Mouse (Mus musculus): Measurements from ENCODE around the gene Hes5.
A peak's percentile ranks its signal among the peaks of the same experiment; 100 is the strongest.

Hes5 gene

DNA sequence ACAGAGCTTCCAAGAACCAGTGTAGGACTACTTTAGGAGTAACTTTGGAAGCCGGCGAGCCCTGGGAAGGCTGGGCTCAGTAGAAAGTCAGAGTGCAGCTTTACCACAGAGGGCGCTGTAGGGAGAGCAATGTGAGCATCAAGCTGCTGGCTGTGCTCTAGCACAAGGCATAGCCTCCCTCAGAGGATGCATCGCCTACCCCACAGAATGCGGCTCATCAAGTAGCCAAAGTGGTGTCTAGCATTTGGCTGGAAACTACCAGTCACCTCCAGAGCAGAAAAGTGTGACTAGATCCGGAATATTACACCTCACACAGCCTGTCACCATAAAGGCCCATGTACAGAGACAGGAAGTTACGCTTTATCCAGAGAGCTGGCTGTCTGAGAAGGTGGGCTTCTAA lies 24.9 kb upstream of the Hes5 start:
- no peaks in the 10 kb centered on the region for H3K9me3 ChIP-seq (ENCODE audit: low read length)
- TF ChIP-seq CTCF (conservative IDR thresholded peaks at IDR 0.05; ENCODE audit: low read length): peak; percentile 33
- no peak for TF ChIP-seq POU5F1 (IDR thresholded peaks at IDR 0.05; ENCODE audit: borderline replicate concordance, low read length)
- no peak for TF ChIP-seq NANOG (IDR thresholded peaks at IDR 0.05; ENCODE audit: borderline replicate concordance, low read length)
- H3K4me3 ChIP-seq (replicated peaks; ENCODE audit: low read length): no peak overlapping the region
- peaks cover 21% of the 10 kb centered on the region for H3K27me3 ChIP-seq (ENCODE audit: insufficient read depth, low read length)
- no peaks in the 10 kb centered on the region for H3K36me3 ChIP-seq (ENCODE audit: insufficient read depth, low read length)
- H3K4me1 ChIP-seq (replicated peaks; ENCODE audit: low read depth, low read length): 0 out of 2 replicates have a peak, but pooled peaks cover 3% of the 10 kb centered on the region

DNA sequence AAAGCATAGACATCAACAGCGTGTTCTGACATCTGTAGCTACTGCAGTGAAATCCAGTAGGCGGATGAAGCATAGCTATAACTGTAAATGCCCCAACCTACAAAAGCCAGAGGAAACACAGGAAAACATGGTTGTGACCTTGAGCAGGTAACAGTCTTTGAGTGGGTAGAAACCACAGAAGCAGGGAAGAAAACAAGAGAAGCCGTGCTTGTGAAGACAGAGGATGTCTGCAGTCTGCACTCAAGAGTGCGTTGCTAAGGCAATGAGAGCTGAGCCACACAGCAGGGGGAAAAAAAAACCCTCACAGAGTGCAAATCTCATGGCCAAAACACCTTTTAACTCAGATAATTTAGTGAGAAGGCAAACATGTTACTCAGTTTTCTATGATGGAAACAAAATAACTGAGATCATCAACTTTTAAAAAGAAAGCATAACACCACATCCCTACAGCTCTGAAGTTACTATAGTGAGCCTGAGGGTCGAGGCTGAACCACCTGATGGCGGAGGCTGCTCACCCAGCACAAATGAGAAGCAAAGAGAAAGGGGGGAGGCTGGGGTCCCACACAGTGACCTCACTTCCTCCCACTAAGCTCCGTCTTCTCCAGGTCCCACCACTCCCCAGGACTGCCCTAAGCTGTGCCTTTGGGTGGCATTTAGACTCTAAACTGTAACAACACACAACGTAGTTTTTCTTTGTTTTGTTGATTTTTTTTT lies 24.0 kb upstream of the Hes5 start:
- H3K36me3 ChIP-seq (ENCODE audit: insufficient read depth, low read length): no peaks in the 10 kb centered on the region
- TF ChIP-seq NANOG (IDR thresholded peaks at IDR 0.05; ENCODE audit: borderline replicate concordance, low read length) (no peak), CTCF (conservative IDR thresholded peaks at IDR 0.05; ENCODE audit: low read length) (no peak), POU5F1 (IDR thresholded peaks at IDR 0.05; ENCODE audit: borderline replicate concordance, low read length) (no peak)
- no peak overlapping the region for H3K4me3 ChIP-seq (replicated peaks; ENCODE audit: low read length)
- peaks cover 21% of the 10 kb centered on the region for H3K27me3 ChIP-seq (ENCODE audit: insufficient read depth, low read length)
- no peaks in the 10 kb centered on the region for H3K9me3 ChIP-seq (ENCODE audit: low read length)
- H3K4me1 ChIP-seq (replicated peaks; ENCODE audit: low read depth, low read length): peaks cover 5% of the 10 kb centered on the region

DNA sequence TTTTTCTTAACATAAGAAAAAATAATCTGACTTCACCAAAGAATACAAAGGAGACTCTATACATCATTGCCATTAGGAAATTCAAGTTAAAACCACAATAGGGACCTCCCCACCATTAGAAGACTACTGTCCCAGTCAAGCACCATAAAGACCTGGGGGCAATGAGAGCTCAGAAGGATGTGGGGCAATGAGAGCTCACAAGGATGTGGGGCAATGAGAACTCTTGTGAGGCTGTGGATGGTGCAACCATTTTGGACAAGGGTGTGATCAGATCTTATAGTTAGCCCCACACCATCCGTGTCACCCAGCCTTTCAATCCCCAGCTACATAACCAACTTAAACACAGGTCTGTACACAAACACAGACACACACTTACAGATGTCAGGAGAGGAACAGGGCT lies 23.0 kb upstream of the Hes5 start:
- TF ChIP-seq CTCF (conservative IDR thresholded peaks at IDR 0.05; ENCODE audit: low read length): no peak
- TF ChIP-seq POU5F1 (IDR thresholded peaks at IDR 0.05; ENCODE audit: borderline replicate concordance, low read length): no peak
- no peak for TF ChIP-seq NANOG (IDR thresholded peaks at IDR 0.05; ENCODE audit: borderline replicate concordance, low read length)
- Histone ChIP-seq H3K36me3 (ENCODE audit: insufficient read depth, low read length) (no peaks in the 10 kb centered on the region), H3K4me1 (replicated peaks; ENCODE audit: low read depth, low read length) (peaks cover 11% of the 10 kb centered on the region), H3K27me3 (ENCODE audit: insufficient read depth, low read length) (peaks cover 17% of the 10 kb centered on the region), H3K4me3 (replicated peaks; ENCODE audit: low read length) (no peak overlapping the region), H3K9me3 (ENCODE audit: low read length) (no peaks in the 10 kb centered on the region)

DNA sequence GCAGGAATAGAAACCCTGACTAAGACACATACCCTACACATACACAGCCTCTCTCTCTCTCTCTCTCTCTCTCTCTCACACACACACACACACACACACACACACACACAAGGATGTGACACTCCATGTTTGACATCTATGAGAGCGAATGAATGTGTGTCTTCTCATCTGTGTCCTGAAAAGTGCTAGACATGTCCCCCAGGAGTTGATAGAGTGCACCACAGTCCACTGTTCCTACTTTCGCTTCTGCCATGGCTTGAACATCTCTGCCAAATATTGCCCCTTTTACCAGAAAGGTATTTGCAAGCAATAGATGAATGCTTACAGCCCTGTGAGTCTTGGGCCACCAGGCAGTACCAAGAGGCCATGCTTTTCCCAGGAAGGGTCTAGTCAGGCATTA lies 20.6 kb upstream of the Hes5 start:
- Histone ChIP-seq H3K27me3 (ENCODE audit: insufficient read depth, low read length) (0 out of 2 replicates have a peak, but pooled peaks cover 2% of the 10 kb centered on the region), H3K4me1 (replicated peaks; ENCODE audit: low read depth, low read length) (peaks cover 26% of the 10 kb centered on the region), H3K36me3 (ENCODE audit: insufficient read depth, low read length) (no peaks in the 10 kb centered on the region), H3K4me3 (replicated peaks; ENCODE audit: low read length) (no peak overlapping the region), H3K9me3 (ENCODE audit: low read length) (no peaks in the 10 kb centered on the region)
- no peak for TF ChIP-seq CTCF (conservative IDR thresholded peaks at IDR 0.05; ENCODE audit: low read length)
- no peak for TF ChIP-seq NANOG (IDR thresholded peaks at IDR 0.05; ENCODE audit: borderline replicate concordance, low read length)
- no peak for TF ChIP-seq POU5F1 (IDR thresholded peaks at IDR 0.05; ENCODE audit: borderline replicate concordance, low read length)

DNA sequence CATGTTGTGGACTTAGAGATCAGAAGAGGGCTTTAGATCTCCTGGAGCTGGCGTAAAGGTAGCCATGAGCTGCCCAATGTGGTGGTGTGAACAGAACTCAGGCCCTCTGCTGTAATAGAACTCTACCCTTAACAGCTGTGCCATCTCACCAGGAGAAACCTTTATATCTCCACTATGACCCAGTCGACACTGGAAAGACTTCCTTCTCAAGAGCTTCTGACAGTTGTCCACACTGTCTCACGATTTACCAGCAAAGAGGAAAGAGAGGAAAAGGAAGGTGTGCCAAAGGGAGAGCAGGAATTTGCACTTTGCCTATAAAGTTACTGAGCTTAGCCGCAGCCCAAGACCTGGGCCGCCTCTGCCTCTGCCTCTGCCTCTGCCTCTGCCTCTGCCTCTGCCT lies 18.9 kb upstream of the Hes5 start:
- Histone ChIP-seq H3K9me3 (ENCODE audit: low read length) (no peaks in the 10 kb centered on the region), H3K27me3 (ENCODE audit: insufficient read depth, low read length) (0 out of 2 replicates have a peak, but pooled peaks cover 2% of the 10 kb centered on the region), H3K4me3 (replicated peaks; ENCODE audit: low read length) (no peak overlapping the region), H3K36me3 (ENCODE audit: insufficient read depth, low read length) (no peaks in the 10 kb centered on the region), H3K4me1 (replicated peaks; ENCODE audit: low read depth, low read length) (peaks cover 33% of the 10 kb centered on the region)
- TF ChIP-seq CTCF (conservative IDR thresholded peaks at IDR 0.05; ENCODE audit: low read length): no peak
- no peak for TF ChIP-seq POU5F1 (IDR thresholded peaks at IDR 0.05; ENCODE audit: borderline replicate concordance, low read length)
- no peak for TF ChIP-seq NANOG (IDR thresholded peaks at IDR 0.05; ENCODE audit: borderline replicate concordance, low read length)

DNA sequence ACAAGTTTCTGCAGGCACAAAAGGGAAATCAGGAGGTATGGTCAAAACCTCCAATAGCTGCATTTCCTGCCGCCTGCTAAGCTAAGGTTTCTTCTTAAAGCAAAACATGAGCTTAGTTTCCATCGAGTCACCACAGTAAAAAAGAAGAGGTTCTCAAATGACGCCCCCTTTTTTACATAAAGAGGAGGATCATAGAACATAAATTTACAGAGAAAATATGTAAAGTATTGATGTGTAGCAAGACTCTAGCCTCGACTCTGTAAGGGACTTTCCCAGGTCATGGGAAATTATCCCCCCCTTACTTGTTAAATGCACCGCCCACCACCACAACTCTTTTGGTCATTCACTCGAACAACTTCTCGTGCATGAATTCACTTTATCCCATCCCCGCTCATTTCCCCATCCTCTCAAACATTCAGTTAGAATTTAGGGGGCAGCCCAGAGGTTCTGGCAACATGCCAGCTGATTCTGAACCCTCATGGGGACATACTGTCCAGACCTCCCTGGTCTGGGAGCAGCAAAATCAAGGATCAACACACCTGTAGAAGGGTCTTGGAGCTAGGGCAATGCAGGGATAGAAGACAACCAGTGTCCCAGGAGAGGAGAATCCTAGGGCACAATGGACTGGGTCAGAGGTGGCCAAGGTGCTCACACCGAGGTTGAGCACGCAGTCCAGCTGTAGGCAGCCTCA lies 17.9 kb upstream of the Hes5 start:
- no peaks in the 10 kb centered on the region for H3K36me3 ChIP-seq (ENCODE audit: insufficient read depth, low read length)
- no peaks in the 10 kb centered on the region for H3K9me3 ChIP-seq (ENCODE audit: low read length)
- peak overlapping the region; percentile 35; the same call in 1 of the 2 replicates for H3K4me3 ChIP-seq (replicated peaks; ENCODE audit: low read length)
- 0 out of 2 replicates have a peak, but pooled peaks cover 2% of the 10 kb centered on the region for H3K27me3 ChIP-seq (ENCODE audit: insufficient read depth, low read length)
- no peak for TF ChIP-seq POU5F1 (IDR thresholded peaks at IDR 0.05; ENCODE audit: borderline replicate concordance, low read length)
- no peak for TF ChIP-seq CTCF (conservative IDR thresholded peaks at IDR 0.05; ENCODE audit: low read length)
- no peak for TF ChIP-seq NANOG (IDR thresholded peaks at IDR 0.05; ENCODE audit: borderline replicate concordance, low read length)
- H3K4me1 ChIP-seq (replicated peaks; ENCODE audit: low read depth, low read length): peaks cover 38% of the 10 kb centered on the region

DNA sequence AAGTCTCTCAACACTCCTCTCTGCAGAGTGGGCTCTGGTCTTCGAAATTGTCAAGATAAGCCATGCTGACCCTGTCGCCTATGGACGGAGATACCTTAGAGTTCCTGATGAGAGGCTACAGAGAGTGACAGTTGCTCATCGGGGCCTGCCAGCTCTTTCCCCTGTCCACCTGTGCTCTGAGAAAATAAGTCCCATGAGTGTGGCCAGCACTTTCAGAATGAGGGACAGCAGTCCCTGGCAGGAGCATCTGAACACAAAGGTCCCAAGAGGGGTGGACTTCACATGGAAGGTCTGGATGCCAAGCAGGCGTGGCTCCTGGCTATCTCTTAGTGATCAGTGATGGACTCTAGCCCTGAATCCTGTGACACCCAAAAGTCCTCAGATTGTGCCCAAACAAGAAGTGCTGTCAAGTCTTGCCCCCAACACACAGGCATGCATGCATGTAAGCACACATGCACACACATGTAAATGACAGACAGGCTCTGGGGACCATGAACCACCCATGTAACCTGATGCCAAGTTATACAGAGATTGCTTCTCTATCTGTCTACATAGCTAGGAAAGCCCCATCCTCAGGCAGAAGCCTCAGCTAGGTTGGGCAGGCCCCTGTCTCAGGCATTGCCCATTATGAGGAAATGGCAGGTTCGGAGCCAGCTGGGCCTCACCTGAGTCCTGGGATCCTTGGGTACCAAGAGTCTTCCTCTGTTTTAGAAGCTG lies 17.2 kb upstream of the Hes5 start:
- no peak for TF ChIP-seq NANOG (IDR thresholded peaks at IDR 0.05; ENCODE audit: borderline replicate concordance, low read length)
- no peaks in the 10 kb centered on the region for H3K9me3 ChIP-seq (ENCODE audit: low read length)

DNA sequence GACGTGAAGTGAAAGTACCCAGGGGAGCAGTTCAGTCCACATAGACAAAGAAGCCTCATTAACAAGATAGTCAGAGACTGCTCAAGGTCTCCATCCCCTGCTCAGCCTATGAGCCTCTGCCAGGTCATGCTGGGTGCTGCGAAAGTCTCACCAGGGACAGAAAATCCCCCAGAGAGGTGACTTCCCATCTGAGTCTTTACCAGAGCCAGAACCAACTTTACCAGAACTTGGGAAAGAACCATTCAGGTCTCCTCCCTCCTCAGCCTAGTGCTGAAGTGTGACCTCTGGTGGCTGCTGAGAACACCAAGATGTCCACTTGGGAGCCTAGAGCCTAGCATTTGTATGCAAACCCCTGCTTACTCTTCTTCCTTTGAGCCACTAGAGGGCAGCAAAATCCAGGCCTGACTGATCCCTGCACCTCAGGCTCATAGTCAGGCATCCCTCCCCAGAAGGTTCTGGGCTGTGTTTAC lies 16.6 kb upstream of the Hes5 start:
- no peak overlapping the region for H3K4me3 ChIP-seq (replicated peaks; ENCODE audit: low read length)
- no peaks in the 10 kb centered on the region for H3K36me3 ChIP-seq (ENCODE audit: insufficient read depth, low read length)
- TF ChIP-seq CTCF (conservative IDR thresholded peaks at IDR 0.05; ENCODE audit: low read length): peak; percentile 85
- no peak for TF ChIP-seq NANOG (IDR thresholded peaks at IDR 0.05; ENCODE audit: borderline replicate concordance, low read length)
- peaks cover 38% of the 10 kb centered on the region for H3K4me1 ChIP-seq (replicated peaks; ENCODE audit: low read depth, low read length)
- no peaks in the 10 kb centered on the region for H3K9me3 ChIP-seq (ENCODE audit: low read length)
- peaks cover 11% of the 10 kb centered on the region for H3K27me3 ChIP-seq (ENCODE audit: insufficient read depth, low read length)

More for the DNA sequence above, 17.2 kb upstream of the Hes5 start:
- H3K27me3 ChIP-seq (ENCODE audit: insufficient read depth, low read length): peaks cover 5% of the 10 kb centered on the region
- H3K4me3 ChIP-seq (replicated peaks; ENCODE audit: low read length): no peak overlapping the region
- peaks cover 38% of the 10 kb centered on the region for H3K4me1 ChIP-seq (replicated peaks; ENCODE audit: low read depth, low read length)
- no peaks in the 10 kb centered on the region for H3K36me3 ChIP-seq (ENCODE audit: insufficient read depth, low read length)
